Mouse (Mus musculus): ENCODE measurements around the gene Serpine2.

Gene Serpine2

GRCm38 (mm10) chr1:79755376-79755775, 105.6 kb downstream of the Serpine2 start:
- DNase-seq, result no peak

- DNase-seq, result no peak
Measured at GRCm38 (mm10) chr1:79754936-79755335, 106.0 kb downstream of the Serpine2 start.

GRCm38 (mm10) chr1:79753456-79753855, 107.5 kb downstream of the Serpine2 start:
- no peak for DNase-seq

GRCm38 (mm10) chr1:79752714-79753340, 108.2 kb downstream of the Serpine2 start:
- no peak for DNase-seq

- no peak for DNase-seq
Measured at GRCm38 (mm10) chr1:79752015-79752695, 108.8 kb downstream of the Serpine2 start.

- no peak for DNase-seq
Measured at GRCm38 (mm10) chr1:79751186-79751585, 109.8 kb downstream of the Serpine2 start.

GRCm38 (mm10) chr1:79746056-79746455, 114.9 kb downstream of the Serpine2 start:
- DNase-seq, result peak; percentile 58

Measured in lung, postnatal 14 days (tissue).